Mouse (Mus musculus) liver, postnatal 0 days (tissue): ENCODE data around the gene Prdx2. TPM values are rescaled to one million over a fixed set of nuclear protein-coding genes. Genes with fewer than 3 reads are reported as not detected.

Source experiments
- ATAC-seq: fragments of 200-750 bp; cut with Nextera tagmentation; 2 replicates; pipeline ENCODE4 v1.8.0; 2017; ENCODE audit warnings: mild to moderate bottlenecking, moderate library complexity
- DNase-seq: peaks from one replicate; pipeline ENCODE4 v3.0.0-alpha.2; 2016
- H3K27ac ChIP-seq: fragments of 300-500 bp; sonication (generic); 2 replicates; pipeline ENCODE4 v1.5.1; 2014; ENCODE audit warnings: antibody characterized with exemption, moderate library complexity, mild to moderate bottlenecking, low read depth
- H3K27me3 ChIP-seq: fragments of 300-500 bp; sonication (generic); 2 replicates; pipeline ENCODE4 v1.6.1; 2014; ENCODE audit warnings: low read length, control low read depth, mixed read lengths; ENCODE audit not compliant: insufficient read depth
- H3K36me3 ChIP-seq: fragments of 300-500 bp; sonication (generic); replicated peaks from 2 replicates; pipeline ENCODE4 v1.6.1; 2014; ENCODE audit warnings: mild to moderate bottlenecking, control low read depth, low read length, moderate library complexity, mixed read lengths; ENCODE audit not compliant: insufficient read depth
- H3K4me1 ChIP-seq: fragments of 300-500 bp; sonication (generic); 2 replicates; pipeline ENCODE4 v1.6.1; 2014; ENCODE audit warnings: antibody characterized with exemption, mild to moderate bottlenecking, control low read depth; ENCODE audit not compliant: insufficient read depth
- H3K4me2 ChIP-seq: fragments of 300-500 bp; sonication (generic); 2 replicates; pipeline ENCODE4 v1.6.1; 2014; ENCODE audit warnings: low read depth, mild to moderate bottlenecking, low read length, moderate library complexity, mixed read lengths
- H3K4me3 ChIP-seq: fragments of 300-500 bp; sonication (generic); 2 replicates; pipeline ENCODE4 v1.5.1; 2014; ENCODE audit warnings: low read depth, low read length
- H3K9ac ChIP-seq: fragments of 300-500 bp; sonication (generic); replicated peaks from 2 replicates; pipeline ENCODE4 v1.6.1; 2014; ENCODE audit warnings: mild to moderate bottlenecking, moderate library complexity
- H3K9me3 ChIP-seq: fragments of 300-500 bp; sonication (generic); 2 replicates; pipeline ENCODE4 v1.6.1; 2016; ENCODE audit warnings: mild to moderate bottlenecking, control low read depth, low read length, mixed read lengths
- CTCF ChIP-seq: sonication (generic); IDR thresholded peaks from 2 replicates; pipeline ENCODE4 v1.5.1; 2016; ENCODE audit warnings: antibody characterized with exemption, low read depth
- EP300 ChIP-seq: IDR thresholded peaks from 2 replicates; pipeline ENCODE4 v1.6.1; 2016; ENCODE audit warnings: antibody characterized with exemption, low read depth, mild to moderate bottlenecking
- WGBS: fragments of 180-500 bp; shearing (Covaris S2); extraction: QIAGEN DNeasy Blood & Tissue Kit; methylation state at CpG from one replicate; pipeline ENCODE4 v1.1.7; 2014; ENCODE audit not compliant: insufficient replicate concordance; 5-methylcytosine and 5-hydroxymethylcytosine counted together
- polyA plus RNA-seq: library from polyadenylated mRNA; unstranded; fragments of >200 nt; fragmentation: Nextera tagmentation; extraction: Ambion mirVana; gene quantifications from 2 replicates; pipeline ENCODE4 v1.2.1, GENCODE M21; 2015

The Prdx2 gene
- polyA plus RNA-seq, 1 experiment from 2014 or later: 831 TPM

DNA sequence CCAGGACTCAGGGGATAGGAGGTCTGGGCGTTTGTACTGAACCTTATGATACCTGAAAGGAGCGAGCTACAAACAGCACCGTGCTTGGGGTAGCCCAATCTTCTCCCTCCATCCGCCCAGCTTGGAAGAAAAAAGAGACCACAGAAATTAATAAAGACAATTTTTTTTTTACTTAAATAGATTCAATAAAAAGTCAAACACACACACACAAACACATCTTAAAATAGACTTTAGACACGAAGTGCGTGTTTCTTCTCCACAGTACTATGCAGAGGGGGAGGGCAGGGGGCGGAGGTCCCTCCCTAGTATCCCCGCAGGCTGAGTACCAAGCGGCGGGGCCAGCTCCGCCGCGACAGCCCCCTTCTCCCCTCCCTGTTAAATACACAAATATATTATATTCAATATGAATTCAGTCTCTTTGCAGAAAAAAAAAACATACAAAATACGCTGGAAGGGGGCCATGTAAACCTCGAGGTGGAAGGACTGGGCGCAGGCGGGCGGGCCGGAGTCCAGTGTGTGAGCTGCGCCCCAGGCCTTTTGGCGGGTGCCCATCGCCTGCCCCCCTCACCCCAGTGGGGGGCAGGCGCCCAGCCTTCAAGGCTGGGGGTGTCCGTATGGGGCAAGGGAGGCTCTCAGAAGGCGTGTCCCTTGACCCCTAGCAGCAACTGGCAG, 7.5 kb downstream of the Prdx2 start:
- Histone ChIP-seq H3K4me3 (peak overlapping the region; percentile 70), H3K9ac (peak overlapping the region; percentile 93), H3K27me3 (no peaks in the 10 kb centered on the region), H3K4me1 (peaks cover 66% of the 10 kb centered on the region), H3K9me3 (no peaks in the 10 kb centered on the region), H3K4me2 (peak overlapping the region; percentile 96), H3K27ac (peak overlapping the region; percentile 98), H3K36me3 (peaks cover 31% of the 10 kb centered on the region)
- DNase-seq (no peak), ATAC-seq (no peak)
- no peak for TF ChIP-seq EP300
- TF ChIP-seq CTCF: no peak
- WGBS: under 1% methylated on average over 25 of the region's 25 CpGs

DNA sequence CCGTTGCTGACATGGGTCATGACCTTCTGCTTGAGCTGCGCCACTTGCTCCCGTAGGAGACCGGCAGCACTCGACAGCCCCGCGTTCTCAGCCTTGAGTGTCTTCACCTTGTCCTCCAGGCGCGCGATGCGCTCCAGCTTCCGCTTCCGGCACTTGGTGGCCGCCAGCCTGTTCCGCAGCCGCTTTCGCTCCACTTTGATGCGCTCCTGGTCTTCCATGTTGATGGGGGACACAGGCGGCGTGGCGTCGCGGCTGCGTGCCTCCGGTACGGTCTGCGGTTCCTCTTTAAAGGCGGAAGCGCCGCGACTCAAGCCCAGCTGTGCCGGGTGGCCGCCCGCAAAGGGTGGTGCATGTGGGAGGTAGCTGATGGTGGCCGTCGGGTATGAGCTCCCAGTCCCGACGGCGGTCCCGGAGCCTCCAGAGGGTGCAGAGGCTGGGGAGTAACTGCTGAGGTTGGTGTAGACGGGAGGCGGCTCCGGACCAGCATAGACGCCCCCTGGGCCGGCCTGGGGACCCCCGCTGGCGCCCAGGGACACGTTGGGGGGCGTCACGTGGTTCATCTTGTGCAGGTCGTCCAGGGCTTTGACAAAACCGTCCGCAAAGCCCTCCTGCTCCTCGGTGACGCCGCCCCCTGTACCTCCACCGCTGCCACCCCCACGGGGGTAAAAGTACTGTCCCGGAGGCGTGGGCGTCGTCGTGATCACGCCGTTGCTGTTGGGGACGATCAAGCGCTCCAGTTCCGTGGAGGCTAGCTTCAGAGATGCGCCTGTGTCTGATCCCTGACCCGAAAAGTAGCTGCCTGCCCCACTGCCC, 8.3 kb downstream of the Prdx2 start:
- Histone ChIP-seq H3K4me1 (peaks cover 74% of the 10 kb centered on the region), H3K9me3 (no peaks in the 10 kb centered on the region), H3K9ac (peak overlapping the region; percentile 93), H3K4me2 (peak overlapping the region; percentile 96), H3K36me3 (peaks cover 23% of the 10 kb centered on the region), H3K4me3 (peak overlapping the region; percentile 70), H3K27ac (peak overlapping the region; percentile 98), H3K27me3 (no peaks in the 10 kb centered on the region)
- DNase-seq (peak; percentile 80), ATAC-seq (no peak)
- TF ChIP-seq EP300 (no peak), CTCF (no peak)
- under 1% methylated on average over 70 of the region's 70 CpGs for WGBS

DNA sequence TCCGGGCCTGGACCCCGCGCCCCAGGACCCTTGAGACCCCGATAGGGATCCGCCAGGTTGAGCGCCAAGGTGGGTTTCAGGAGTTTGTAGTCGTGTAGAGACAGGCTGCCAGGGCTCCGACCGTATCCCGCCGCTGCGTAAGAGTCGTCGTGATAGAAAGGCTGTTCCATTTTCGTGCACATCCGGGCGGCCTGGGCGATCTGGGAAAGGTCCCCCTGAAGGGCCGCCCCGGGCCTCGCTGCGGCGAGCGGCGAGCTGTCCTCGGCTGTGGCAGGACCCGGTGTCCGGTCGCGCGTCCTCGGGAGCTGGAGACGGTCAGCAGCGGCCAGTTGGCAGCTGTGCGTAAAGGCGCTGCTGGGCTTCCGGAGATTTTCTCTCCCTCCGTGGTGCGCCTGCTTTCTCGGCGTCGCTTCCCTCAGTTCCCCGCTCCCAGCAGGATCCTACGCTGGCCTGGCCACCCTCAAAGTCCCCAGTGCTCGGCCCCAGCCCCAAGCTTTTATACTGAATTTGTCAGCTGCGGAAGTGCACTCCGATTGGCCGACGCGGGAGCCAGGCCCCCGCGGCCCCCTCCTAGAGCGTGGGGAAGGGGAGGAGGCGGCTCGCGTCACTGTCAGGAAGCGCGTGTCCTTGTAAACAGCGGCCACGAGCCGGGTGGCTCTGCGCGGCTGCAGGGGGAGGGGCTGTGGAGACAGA, 9.0 kb downstream of the Prdx2 start, which contains the start of gene Junb:
Gene Junb, minus strand, starts transcription at position 471 of the 693 bp plus-strand sequence.
- H3K4me3 ChIP-seq: peak within 1 kb of the TSS; percentile 70
- under 1% methylated on average over 61 of the region's 63 CpGs for WGBS
- H3K4me1 ChIP-seq: peaks cover 75% of the 10 kb centered on the region
- TF ChIP-seq CTCF: no peak
- TF ChIP-seq EP300: peak; percentile 86
- H3K36me3 ChIP-seq: peaks cover 16% of the 10 kb centered on the region
- peak within 1 kb of the TSS; percentile 93 for H3K9ac ChIP-seq
- no peaks in the 10 kb centered on the region for H3K9me3 ChIP-seq
- H3K4me2 ChIP-seq: peak within 1 kb of the TSS; percentile 96
- DNase-seq (peak; percentile 92), ATAC-seq (peak; percentile 40)
- no peaks in the 10 kb centered on the region for H3K27me3 ChIP-seq
- H3K27ac ChIP-seq: peak within 1 kb of the TSS; percentile 98

DNA sequence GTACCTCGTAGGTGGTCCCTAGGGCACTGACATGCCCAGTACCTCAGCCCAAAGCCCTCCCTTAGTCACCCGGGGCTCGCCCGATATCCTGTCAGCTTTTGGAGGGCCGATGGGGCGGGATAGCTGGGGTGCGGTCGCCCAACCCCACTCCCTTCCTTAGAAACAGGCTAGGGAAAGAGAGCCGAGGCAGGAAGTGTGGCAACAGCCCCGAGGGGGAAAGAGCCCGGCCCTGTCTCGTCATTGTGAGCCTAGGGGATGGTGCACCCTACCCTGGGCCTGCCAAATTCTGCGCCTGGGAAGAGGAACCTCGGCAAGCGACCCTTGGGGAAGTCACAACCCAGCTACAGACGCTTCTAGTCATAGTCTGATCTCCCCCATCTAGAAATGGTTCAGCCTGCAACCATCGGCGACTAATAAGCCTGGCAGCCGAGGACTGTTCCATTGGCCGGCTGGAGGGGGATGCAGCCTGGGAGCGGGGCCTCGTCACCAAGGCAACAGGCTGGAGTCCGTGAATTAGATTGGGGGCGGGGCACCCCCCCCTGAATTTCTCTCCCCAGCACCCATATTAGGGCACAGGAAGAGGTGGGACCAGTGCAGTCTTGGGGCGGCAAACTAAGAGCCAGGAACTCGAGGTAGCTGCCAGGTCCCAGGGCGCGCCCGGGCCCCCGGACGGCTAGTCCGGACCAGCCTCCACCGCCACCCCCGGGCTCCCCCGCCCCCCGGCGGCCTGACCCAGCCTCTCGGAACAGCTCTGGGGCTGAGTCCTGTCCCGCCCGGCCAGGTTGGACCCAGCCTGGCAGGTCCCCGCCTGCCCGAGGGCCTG, 10.4 kb downstream of the Prdx2 start:
- Histone ChIP-seq H3K36me3 (peaks cover 3% of the 10 kb centered on the region; the same call in 1 of the 2 replicates), H3K4me2 (peak overlapping the region; percentile 96), H3K9ac (peak overlapping the region; percentile 68), H3K4me3 (peak overlapping the region; percentile 70), H3K27ac (peak overlapping the region; percentile 98), H3K9me3 (no peaks in the 10 kb centered on the region), H3K27me3 (no peaks in the 10 kb centered on the region), H3K4me1 (peaks cover 74% of the 10 kb centered on the region)
- TF ChIP-seq CTCF (no peak), EP300 (peak; percentile 31; the same call in 1 of the 2 replicates)
- WGBS: 2% methylated on average over 41 of the region's 42 CpGs
- ATAC-seq: peak; percentile 48
- DNase-seq: peak; percentile 93

DNA sequence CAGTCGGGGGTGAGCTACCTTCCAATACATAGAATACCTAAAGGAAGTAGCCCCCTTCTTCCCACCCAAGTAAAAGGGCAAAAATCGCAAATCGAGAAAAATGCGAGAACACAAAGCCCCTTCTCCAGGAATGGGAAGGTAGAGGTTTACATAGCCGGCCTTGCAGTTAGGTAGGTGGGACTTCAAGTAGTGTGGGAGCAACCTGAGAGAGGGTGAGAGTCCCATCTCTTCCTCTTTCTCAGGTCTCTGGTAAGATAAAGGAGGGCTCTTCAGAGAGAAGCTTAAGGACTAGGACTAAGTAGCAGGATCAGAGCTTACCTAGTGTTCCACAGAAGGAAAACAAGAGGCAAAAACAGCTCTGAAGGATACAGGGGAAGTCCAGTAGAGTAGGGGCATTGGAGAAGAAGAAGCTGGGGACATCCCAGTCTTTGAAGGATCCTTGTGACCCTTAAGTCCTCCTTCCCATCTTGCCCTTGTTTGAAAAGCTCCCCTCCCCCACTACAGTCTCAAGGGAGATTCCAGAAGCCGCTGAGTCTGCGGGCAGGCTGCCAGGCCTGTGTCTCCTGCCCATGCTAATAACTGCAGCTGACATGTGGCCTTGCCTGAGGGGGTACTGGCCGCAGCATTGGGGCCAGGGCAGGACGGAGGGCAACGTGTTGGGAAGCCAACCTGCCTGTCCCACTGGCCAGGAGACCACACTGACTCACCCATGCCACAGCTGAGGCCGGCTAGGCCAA, 11.4 kb downstream of the Prdx2 start:
- Histone ChIP-seq H3K4me3 (peak overlapping the region; percentile 70; the same call in 1 of the 2 replicates), H3K36me3 (no peaks in the 10 kb centered on the region), H3K27ac (peak overlapping the region; percentile 98), H3K9ac (peak overlapping the region; percentile 68), H3K9me3 (no peaks in the 10 kb centered on the region), H3K4me1 (peaks cover 74% of the 10 kb centered on the region), H3K4me2 (peak overlapping the region; percentile 96), H3K27me3 (no peaks in the 10 kb centered on the region)
- 35% methylated on average over 11 of the region's 11 CpGs for WGBS
- ATAC-seq (no peak), DNase-seq (peak; percentile 64)
- TF ChIP-seq CTCF (no peak), EP300 (0 out of 2 replicates have a peak, but pooled peaks have one; percentile 10)
